Mouse (Mus musculus): ENCODE measurements around the gene Tenm2. TPM values are rescaled to one million over a fixed set of nuclear protein-coding genes. Genes with fewer than 3 reads are reported as not detected.
A peak's percentile ranks its signal among the peaks of the same experiment; 100 is the strongest.

The Tenm2 gene
- polyA plus RNA-seq, 1 experiment = 0.01 TPM

- H3K4me1 ChIP-seq = no peaks in the 10 kb centered on the region
- peaks cover 18% of the 10 kb centered on the region; the same call in 1 of the 2 replicates for H3K9me3 ChIP-seq
- H3K4me3 ChIP-seq (replicated peaks) = no peak overlapping the region
- no peaks in the 10 kb centered on the region for H3K27me3 ChIP-seq (replicated peaks)
- no peaks in the 10 kb centered on the region for H3K36me3 ChIP-seq (replicated peaks; ENCODE audit: low read length)
- no peak for TF ChIP-seq GATA1 (IDR thresholded peaks at IDR 0.05; ENCODE audit: borderline replicate concordance, low read length)
- TF ChIP-seq FLI1 (IDR thresholded peaks at IDR 0.05; ENCODE audit: low read length) = no peak
These were observed 698.1 kb downstream of the Tenm2 start for GRCm38 (mm10) chr11:36537573-36538133.

- H3K27me3 ChIP-seq (replicated peaks) = no peaks in the 10 kb centered on the region
- TF ChIP-seq FLI1 (IDR thresholded peaks at IDR 0.05; ENCODE audit: low read length) (no peak), GATA1 (IDR thresholded peaks at IDR 0.05; ENCODE audit: borderline replicate concordance, low read length) (no peak)
- no peaks in the 10 kb centered on the region for H3K36me3 ChIP-seq (replicated peaks; ENCODE audit: low read length)
- H3K4me3 ChIP-seq (replicated peaks) = no peak overlapping the region
- peaks cover 15% of the 10 kb centered on the region; the same call in 1 of the 2 replicates for H3K9me3 ChIP-seq
- no peaks in the 10 kb centered on the region for H3K4me1 ChIP-seq
These were observed 700.2 kb downstream of the Tenm2 start for GRCm38 (mm10) chr11:36535591-36535990.

- Histone ChIP-seq H3K4me1 (no peaks in the 10 kb centered on the region), H3K4me3 (replicated peaks) (no peak overlapping the region), H3K36me3 (replicated peaks; ENCODE audit: low read length) (no peaks in the 10 kb centered on the region), H3K27me3 (replicated peaks) (no peaks in the 10 kb centered on the region), H3K9me3 (0 out of 2 replicates have a peak, but pooled peaks cover 4% of the 10 kb centered on the region)
- no peak for TF ChIP-seq FLI1 (IDR thresholded peaks at IDR 0.05; ENCODE audit: low read length)
- no peak for TF ChIP-seq GATA1 (IDR thresholded peaks at IDR 0.05; ENCODE audit: borderline replicate concordance, low read length)
These were observed 704.1 kb downstream of the Tenm2 start for GRCm38 (mm10) chr11:36531614-36532013.

- H3K4me3 ChIP-seq (replicated peaks) = no peak overlapping the region
- peaks cover 8% of the 10 kb centered on the region; the same call in 1 of the 2 replicates for H3K9me3 ChIP-seq
- no peaks in the 10 kb centered on the region for H3K27me3 ChIP-seq (replicated peaks)
- TF ChIP-seq FLI1 (IDR thresholded peaks at IDR 0.05; ENCODE audit: low read length) = no peak
- no peak for TF ChIP-seq GATA1 (IDR thresholded peaks at IDR 0.05; ENCODE audit: borderline replicate concordance, low read length)
- H3K36me3 ChIP-seq (replicated peaks; ENCODE audit: low read length) = no peaks in the 10 kb centered on the region
- H3K4me1 ChIP-seq = no peaks in the 10 kb centered on the region
These were observed 708.3 kb downstream of the Tenm2 start for GRCm38 (mm10) chr11:36527509-36527908.

- H3K36me3 ChIP-seq (replicated peaks; ENCODE audit: low read length) = no peaks in the 10 kb centered on the region
- H3K27me3 ChIP-seq (replicated peaks) = no peaks in the 10 kb centered on the region
- TF ChIP-seq FLI1 (IDR thresholded peaks at IDR 0.05; ENCODE audit: low read length) (no peak), GATA1 (IDR thresholded peaks at IDR 0.05; ENCODE audit: borderline replicate concordance, low read length) (no peak)
- no peaks in the 10 kb centered on the region for H3K4me1 ChIP-seq
- H3K9me3 ChIP-seq = peaks cover 12% of the 10 kb centered on the region; the same call in 1 of the 2 replicates
- H3K4me3 ChIP-seq (replicated peaks) = no peak overlapping the region
These were observed 709.4 kb downstream of the Tenm2 start for GRCm38 (mm10) chr11:36526381-36526780.

- TF ChIP-seq FLI1 (IDR thresholded peaks at IDR 0.05; ENCODE audit: low read length) (no peak), GATA1 (IDR thresholded peaks at IDR 0.05; ENCODE audit: borderline replicate concordance, low read length) (no peak)
- H3K9me3 ChIP-seq = peaks cover 12% of the 10 kb centered on the region; the same call in 1 of the 2 replicates
- H3K36me3 ChIP-seq (replicated peaks; ENCODE audit: low read length) = no peaks in the 10 kb centered on the region
- H3K4me3 ChIP-seq (replicated peaks) = no peak overlapping the region
- H3K4me1 ChIP-seq = no peaks in the 10 kb centered on the region
- H3K27me3 ChIP-seq (replicated peaks) = no peaks in the 10 kb centered on the region
These were observed 723.3 kb downstream of the Tenm2 start for GRCm38 (mm10) chr11:36512468-36512867.

- Histone ChIP-seq H3K4me1 (no peaks in the 10 kb centered on the region), H3K27me3 (replicated peaks) (no peaks in the 10 kb centered on the region), H3K36me3 (replicated peaks; ENCODE audit: low read length) (no peaks in the 10 kb centered on the region), H3K9me3 (peaks cover 12% of the 10 kb centered on the region; the same call in 1 of the 2 replicates), H3K4me3 (replicated peaks) (no peak overlapping the region)
- TF ChIP-seq FLI1 (IDR thresholded peaks at IDR 0.05; ENCODE audit: low read length) (no peak), GATA1 (IDR thresholded peaks at IDR 0.05; ENCODE audit: borderline replicate concordance, low read length) (no peak)
These were observed 727.5 kb downstream of the Tenm2 start for GRCm38 (mm10) chr11:36508312-36508711.

GRCm38 (mm10) chr11:36494898-36495548 lies 740.7 kb downstream of the Tenm2 start:
- TF ChIP-seq FLI1 (IDR thresholded peaks at IDR 0.05; ENCODE audit: low read length) (no peak), GATA1 (IDR thresholded peaks at IDR 0.05; ENCODE audit: borderline replicate concordance, low read length) (no peak)
- H3K9me3 ChIP-seq = no peaks in the 10 kb centered on the region
- no peaks in the 10 kb centered on the region for H3K4me1 ChIP-seq
- H3K27me3 ChIP-seq (replicated peaks) = no peaks in the 10 kb centered on the region
- H3K36me3 ChIP-seq (replicated peaks; ENCODE audit: low read length) = no peaks in the 10 kb centered on the region
- H3K4me3 ChIP-seq (replicated peaks) = no peak overlapping the region

- Histone ChIP-seq H3K9me3 (no peaks in the 10 kb centered on the region), H3K27me3 (replicated peaks) (no peaks in the 10 kb centered on the region)
These were observed 743.5 kb downstream of the Tenm2 start for GRCm38 (mm10) chr11:36492274-36492673.

GRCm38 (mm10) chr11:36490085-36490484 lies 745.7 kb downstream of the Tenm2 start:
- Histone ChIP-seq H3K27me3 (replicated peaks) (no peaks in the 10 kb centered on the region), H3K36me3 (replicated peaks; ENCODE audit: low read length) (no peaks in the 10 kb centered on the region), H3K4me1 (no peaks in the 10 kb centered on the region), H3K9me3 (no peaks in the 10 kb centered on the region), H3K4me3 (replicated peaks) (no peak overlapping the region)
- TF ChIP-seq FLI1 (IDR thresholded peaks at IDR 0.05; ENCODE audit: low read length) (no peak), GATA1 (IDR thresholded peaks at IDR 0.05; ENCODE audit: borderline replicate concordance, low read length) (no peak)

More at GRCm38 (mm10) chr11:36492274-36492673, 743.5 kb downstream of the Tenm2 start:
- Histone ChIP-seq H3K4me1 (no peaks in the 10 kb centered on the region), H3K4me3 (replicated peaks) (peak overlapping the region; percentile 44), H3K36me3 (replicated peaks; ENCODE audit: low read length) (no peaks in the 10 kb centered on the region)
- TF ChIP-seq FLI1 (IDR thresholded peaks at IDR 0.05; ENCODE audit: low read length) (no peak), GATA1 (IDR thresholded peaks at IDR 0.05; ENCODE audit: borderline replicate concordance, low read length) (no peak)
